Mouse (Mus musculus) E14TG2a.4 (cell line): ENCODE data around the gene Gpr155.

Experiments
- CTCF ChIP-seq: conservative IDR thresholded peaks from 2 replicates; pipeline ENCODE4 v1.5.1; 2014; ENCODE audit warnings: low read length
- NANOG ChIP-seq: IDR thresholded peaks from 2 replicates; pipeline ENCODE4 v1.6.1; 2014; ENCODE audit warnings: borderline replicate concordance, low read length, mixed read lengths
- POU5F1 ChIP-seq: IDR thresholded peaks from 2 replicates; pipeline ENCODE4 v1.6.1; 2014; ENCODE audit warnings: low read length, borderline replicate concordance

DNA sequence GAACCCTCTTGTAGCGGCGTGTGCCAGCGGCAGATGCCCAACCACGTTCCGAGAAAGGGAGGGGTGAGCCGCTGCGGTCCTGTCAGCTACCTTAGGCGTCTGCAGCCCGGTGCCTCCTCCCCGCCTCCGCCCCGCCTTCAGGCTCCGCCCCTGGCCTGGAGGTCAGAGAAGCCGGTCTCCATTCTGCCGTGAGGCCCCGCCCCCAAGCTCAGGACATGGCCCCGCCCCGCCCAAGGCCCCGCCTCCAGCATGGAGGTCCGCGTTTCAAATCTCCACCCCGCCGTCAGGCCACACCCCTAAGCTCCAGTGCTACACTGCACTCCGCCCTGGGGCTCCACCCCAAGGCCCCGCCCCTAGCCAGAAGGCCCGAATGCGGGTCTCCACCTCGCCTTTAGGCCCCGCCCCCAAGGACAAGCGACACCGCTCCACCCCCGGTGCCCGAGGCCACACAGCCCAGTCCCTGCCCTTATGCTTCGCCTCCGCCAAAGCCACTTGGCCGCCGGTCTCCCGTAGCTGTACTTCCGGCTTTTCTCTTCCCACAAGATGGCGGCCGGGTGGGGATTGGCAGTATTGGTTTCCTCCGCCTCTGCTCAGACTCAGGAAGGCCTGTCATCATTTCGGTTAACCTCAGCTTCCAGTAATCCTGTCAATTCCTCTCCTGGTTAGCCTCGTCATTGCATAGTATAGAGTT is at the start of gene Gpr155:
- TF ChIP-seq CTCF, result no peak
- no peak for TF ChIP-seq POU5F1
- TF ChIP-seq NANOG, result no peak
